Mouse (Mus musculus) megakaryocyte, embryonic 14.5 days (primary cell): ENCODE results near the gene Lmo7.

Source experiments
- FLI1 ChIP-seq: IDR thresholded peaks from 2 replicates; pipeline ENCODE4 v1.6.1; 2012; ENCODE audit warnings: low read length, inconsistent platforms, mixed read lengths
- GATA1 ChIP-seq: IDR thresholded peaks from 3 replicates; pipeline ENCODE4 v1.6.1; 2012; ENCODE audit warnings: mixed read lengths, low read length, inconsistent platforms, borderline replicate concordance

GRCm38 (mm10) chr14:101964956-101965355 lies 235.2 kb downstream of the Lmo7 start:
- TF ChIP-seq GATA1 (no peak), FLI1 (no peak)
